Mouse (Mus musculus) layer of hippocampus, adult 11-12 months (tissue): ENCODE measurements around the gene Scrn2.
A peak's percentile ranks its signal among the peaks of the same experiment; 100 is the strongest.

Experiments
- DNase-seq: peaks from one replicate; pipeline ENCODE4 v3.0.0; 2022; ENCODE audit warnings: low spot score

Gene Scrn2

DNA sequence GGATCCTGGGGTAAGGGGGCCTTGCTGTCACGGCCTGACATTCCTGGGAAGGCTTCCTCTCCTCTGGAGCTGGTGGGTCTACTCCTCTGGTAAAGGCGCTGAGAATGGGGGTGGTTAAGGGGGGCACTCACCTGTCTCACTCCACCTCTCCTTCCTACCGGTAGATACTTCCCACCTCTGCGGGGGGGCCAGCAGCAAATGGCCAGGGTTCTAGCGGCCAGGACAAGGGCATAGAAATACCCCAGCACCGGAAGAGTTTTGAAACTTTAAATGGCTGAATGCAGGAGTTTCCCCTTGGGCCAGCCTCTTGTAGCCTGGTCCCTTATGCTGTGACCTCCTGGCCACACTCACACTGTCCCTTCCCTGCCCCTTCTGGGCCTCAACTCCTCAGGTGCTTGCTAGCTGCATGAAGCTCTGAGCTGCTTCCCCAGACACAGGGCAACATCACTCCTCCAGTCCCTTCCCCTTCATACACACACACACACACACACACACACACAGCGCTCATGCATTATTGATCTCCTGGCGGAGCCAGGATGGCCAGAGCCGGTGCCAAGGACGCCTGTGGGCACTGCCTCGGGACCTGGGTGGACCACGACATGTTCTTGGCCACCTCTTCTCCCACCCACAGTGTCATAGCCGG is 21.3 kb downstream of the Scrn2 start:
- DNase-seq: no peak

DNA sequence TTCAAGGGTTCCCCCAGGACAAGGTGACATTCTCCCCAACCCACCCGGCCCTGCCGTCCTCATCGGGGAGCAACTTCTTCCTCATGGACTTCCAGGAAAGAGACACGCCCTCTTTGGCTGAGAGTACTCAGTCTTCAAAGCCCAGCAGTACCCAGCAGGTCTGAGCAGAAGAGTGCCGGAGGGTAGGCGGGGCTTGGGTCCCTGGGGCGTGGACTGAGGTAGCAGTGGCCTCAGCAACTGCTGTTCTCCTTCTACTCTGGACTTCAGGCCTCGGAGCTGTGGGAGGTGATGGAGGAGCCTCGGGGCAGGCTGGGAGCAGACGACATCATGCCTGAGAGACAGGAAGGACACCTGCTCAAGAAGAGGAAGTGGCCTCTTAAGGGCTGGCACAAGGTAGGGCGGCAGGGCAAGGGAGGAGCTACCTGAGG is 22.5 kb downstream of the Scrn2 start:
- no peak for DNase-seq

DNA sequence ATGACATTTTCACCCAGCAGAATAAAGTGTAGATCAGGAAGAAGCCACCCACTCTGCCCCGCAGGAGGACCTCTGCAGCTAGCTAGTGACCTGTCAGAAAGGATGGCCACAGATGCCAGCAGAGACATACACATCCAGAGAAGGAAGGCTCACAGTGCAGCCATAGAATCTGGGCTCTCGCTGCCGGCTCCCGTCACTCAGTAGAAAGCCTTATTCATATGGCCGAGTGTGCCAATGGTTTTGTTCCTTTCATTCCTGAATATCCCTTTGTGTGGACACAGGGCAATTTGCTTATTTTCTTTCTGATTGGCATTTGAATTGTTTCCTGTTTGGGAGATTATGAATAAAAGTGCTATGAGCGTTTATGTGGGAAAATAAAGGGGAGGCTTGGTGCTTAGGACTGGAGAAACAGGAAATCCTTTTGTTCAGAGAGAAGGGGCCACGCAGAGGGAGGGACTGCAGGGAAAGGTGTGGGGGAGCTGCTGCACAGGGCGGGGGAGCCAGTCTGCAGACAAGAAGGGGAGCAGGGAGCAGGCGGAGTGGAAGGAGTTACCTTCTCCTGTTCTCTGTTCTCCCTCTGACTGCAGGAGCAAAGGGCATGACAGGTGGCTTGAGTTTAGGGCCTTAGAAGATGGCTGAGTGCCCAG is 33.7 kb downstream of the Scrn2 start:
- DNase-seq: peak; percentile 45

DNA sequence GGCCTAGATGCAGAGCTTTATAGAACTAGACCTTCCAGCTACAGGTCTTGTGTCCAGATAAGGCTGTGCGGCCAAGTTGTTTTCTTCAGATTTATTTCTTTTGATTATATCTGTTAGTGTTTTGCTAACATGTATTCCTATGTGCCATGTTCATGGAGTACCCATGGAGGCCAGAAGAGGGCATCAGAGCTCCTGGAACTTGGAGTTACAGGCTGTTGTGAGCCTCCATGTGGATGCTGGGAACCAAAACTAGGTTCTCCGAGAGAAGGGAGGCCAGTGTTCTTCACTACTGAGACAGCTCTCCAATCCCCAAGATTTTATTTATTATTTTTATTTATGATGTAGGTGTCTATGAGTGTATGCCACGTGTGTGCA is 34.2 kb downstream of the Scrn2 start:
- no peak for DNase-seq

DNA sequence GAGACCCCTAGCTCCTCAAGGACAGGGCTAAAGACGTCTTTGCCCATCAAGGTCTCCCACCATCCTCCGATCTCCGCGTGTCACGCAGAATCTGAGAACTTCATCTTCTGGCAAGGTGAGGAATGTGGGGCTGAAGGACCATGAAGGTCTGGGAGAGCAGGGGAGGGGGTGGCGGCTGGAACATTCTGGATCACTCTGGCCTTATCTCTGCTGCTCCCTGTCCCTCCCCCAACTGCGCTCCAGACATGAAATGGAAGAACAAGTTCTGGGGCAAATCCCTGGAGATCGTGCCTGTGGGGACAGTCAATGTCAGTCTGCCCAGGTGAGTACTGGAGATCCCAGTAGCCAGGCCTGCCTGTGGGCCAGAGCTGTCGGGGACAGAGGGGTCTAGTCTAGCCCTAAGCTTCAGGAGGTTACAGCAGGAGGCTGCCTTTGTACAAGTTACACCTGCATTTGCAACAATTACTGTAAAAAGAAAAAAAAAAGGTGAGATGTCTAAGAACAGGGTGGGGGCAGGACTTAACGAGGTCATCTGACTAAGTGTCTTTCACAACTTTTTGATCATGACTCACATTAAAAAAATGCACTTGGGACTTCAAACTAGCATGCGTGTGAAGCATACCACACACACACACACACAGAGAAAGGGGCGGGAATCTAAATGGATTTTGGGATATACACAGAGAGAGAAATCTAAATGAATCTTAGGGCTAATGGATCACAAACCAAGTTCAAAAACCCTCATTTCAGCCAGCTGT is 36.0 kb downstream of the Scrn2 start:
- DNase-seq: no peak

DNA sequence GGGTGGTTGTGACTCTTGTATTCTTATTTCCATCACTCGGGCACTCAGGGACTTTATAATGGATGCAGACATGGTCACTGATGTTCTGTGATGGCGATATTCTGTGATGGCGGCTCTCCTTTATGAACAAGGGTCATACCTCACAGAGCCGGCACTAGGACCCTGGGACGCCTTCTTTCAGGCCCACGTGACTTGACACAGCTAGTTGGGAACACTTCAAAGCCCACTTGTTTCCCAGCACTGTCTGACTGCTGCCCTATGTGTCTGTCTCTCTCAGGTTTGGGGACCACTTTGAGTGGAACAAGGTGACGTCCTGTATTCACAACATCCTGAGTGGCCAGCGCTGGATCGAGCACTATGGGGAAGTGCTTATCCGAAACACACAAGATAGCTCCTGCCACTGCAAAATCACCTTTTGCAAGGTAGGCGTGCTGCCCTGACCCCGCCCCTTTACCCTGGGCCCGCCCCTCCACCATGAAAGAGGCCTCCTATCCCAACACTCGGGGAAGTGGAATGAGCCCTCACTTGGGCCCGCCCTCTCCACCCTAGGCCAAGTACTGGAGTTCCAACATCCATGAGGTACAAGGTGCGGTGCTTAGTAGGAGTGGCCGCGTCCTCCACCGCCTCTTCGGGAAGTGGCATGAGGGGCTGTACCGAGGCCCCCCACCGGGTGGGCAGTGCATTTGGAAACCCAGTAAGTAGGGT is 37.1 kb downstream of the Scrn2 start:
- no peak for DNase-seq

DNA sequence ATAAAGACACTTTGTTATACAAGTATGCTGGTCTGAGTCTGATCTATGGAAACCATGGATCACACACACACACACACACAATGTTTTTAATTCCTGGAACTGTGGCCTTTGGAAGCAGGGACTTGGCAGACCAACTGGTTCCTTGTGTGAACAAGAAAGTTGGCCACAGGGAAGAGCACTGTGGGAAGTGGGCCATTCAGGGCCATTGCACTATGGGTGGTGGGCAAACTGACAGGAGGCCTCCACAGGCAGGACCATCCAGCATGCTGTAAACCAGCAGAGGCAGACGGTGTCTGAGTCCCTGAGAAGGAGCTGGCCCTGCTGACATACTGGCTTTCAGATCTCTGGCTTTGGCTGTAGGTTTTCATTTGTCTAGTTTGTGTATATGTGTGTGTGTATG is 39.6 kb downstream of the Scrn2 start:
- DNase-seq: no peak

DNA sequence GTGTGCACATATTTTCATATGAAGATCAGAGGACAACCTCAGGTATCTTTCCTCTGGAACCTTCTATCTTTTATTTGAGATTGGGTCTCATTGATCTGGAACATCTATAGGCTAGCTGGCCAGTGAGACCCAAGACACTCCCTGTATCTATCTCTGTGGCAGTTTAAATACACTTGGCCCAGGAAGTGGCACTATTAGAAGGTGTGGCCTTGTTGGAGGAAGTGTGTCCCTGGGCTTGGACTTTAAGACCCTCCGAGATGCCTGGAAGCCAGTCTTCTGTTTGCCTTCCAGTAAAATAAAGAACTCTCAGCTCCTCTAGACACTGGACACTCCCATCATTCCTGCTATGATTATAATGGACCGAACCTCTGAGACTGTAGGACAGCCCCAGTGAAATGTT is 40.0 kb downstream of the Scrn2 start:
- DNase-seq: no peak

DNA sequence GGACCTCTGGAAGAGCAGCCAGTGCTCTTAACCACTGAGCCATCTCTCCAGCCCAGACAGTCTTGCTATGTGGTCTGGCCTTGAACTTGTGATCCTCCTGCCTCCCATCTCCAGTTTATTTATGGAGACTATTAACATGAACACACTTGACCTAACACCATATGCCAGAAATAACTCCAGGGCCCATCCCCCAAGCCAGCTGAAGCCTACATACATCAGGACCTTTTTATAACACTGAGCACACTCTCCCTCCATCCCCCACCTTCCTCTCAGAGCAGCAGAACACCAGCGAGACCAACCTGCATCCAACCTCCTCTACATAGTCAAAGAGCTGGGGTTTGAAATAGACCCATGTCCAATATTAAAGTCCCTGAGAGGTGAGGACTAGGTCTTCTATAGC is 41.4 kb downstream of the Scrn2 start:
- DNase-seq: no peak

DNA sequence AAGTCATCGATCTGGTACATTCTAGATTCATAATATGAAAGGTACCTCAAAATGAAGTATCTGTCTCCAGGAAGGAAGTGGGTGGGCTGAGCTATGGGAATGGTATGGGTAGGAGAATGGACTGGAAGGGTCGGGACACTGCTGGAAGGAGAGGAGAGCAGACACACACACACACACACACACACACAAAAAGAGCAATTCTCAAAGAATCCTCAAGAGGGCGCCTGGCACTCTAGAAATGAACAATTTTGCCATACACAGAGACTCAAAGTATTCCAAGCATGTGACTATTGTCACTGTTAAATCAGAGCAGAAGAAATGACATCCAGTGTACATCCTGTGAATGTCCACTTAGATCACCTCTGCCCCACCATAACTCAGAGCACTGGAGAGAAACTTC is 42.8 kb downstream of the Scrn2 start:
- peak; percentile 78 for DNase-seq

DNA sequence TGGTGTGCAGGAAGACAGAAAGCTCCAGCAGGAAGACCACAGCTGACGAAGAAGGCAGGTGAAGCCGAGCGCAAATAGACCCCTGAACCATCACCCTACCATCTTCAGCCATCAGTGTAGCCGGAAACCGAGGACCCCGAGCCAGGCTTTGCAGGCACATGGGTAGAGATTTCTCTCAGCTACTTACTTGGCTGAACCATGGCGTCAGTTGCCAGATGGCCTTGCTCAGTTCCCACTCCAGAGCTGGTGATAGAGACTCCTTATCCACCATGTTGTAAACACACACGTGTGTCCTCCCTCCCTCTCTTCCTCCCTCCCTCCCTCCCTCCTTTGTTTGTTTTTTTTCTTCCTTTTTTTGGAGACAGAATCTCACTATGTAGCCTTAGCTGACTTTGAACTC is 44.5 kb downstream of the Scrn2 start:
- DNase-seq: no peak

DNA sequence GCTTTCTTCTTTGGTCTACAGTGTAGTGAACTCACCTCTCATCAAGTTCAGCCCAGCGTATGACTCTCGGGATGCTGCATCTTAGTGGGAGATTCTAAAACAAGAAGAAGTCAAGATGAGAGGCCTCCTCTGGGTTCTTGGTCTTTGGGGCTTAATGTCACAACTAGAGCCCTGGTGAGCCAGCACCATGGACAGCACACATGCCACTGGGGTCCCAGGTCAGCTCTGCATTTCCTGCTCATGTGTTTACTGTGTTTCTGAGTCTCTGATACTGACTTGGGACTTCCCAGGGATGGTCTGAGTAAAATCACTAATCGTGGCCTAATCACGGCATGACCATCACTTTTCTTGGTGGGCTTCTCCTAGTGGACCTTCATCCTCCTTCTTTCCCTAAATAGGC is 49.0 kb downstream of the Scrn2 start:
- no peak for DNase-seq

DNA sequence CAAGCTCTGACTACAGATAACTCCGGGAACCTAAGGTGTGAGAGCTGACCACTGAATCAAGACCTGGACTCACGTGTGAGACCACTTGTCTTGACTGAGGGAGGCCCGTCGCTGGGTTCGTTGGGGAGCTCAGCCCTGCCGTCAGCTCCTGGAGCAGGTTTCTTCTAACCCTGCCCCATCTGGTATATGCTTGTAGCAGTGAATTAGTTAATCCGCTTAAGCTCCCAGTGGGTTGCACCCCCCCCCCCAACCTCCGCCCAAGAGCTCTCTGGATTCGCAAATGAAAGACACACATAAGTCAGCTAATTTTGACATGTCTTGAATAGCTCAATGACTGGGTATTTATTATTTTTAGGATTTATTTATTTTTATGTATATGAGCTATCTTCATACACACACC is 50.6 kb downstream of the Scrn2 start:
- DNase-seq: no peak

DNA sequence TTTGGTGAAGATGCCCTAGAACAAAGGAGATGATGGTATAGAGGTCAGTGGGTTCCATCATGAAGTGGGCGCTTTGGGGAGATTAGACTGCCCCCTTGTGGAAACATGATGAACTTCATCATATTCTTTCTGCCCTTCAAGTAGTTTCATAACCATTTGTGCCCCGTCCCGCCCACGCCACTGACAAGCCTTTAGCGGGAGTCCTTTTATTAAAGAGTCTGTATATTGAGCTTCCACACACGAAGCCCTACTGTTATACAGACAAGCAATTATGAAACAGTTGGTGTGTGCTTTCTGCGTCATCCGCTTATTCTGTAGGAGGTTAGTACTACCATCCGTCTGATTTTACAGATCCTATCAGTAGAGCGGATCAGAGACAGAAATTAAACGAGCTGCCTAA is 53.2 kb downstream of the Scrn2 start:
- DNase-seq: peak; percentile 67
